Mouse (Mus musculus) ovary, adult 10 weeks (tissue): Measurements from ENCODE around the gene Tmc3. TPM values are rescaled to one million over a fixed set of nuclear protein-coding genes. Genes with fewer than 3 reads are reported as not detected.

ENCODE experiments used
- polyA plus RNA-seq: library from polyadenylated mRNA; stranded (reverse); fragments of 350-450 nt; fragmentation: Illumina TruSeq; extraction: RNeasy Lipid Tissue Mini Kit (QIAGEN cat#74804); gene quantifications from one replicate; pipeline ENCODE4 v1.2.3, GENCODE M21; 2014

Gene Tmc3
- polyA plus RNA-seq: 0.26 TPM

DNA sequence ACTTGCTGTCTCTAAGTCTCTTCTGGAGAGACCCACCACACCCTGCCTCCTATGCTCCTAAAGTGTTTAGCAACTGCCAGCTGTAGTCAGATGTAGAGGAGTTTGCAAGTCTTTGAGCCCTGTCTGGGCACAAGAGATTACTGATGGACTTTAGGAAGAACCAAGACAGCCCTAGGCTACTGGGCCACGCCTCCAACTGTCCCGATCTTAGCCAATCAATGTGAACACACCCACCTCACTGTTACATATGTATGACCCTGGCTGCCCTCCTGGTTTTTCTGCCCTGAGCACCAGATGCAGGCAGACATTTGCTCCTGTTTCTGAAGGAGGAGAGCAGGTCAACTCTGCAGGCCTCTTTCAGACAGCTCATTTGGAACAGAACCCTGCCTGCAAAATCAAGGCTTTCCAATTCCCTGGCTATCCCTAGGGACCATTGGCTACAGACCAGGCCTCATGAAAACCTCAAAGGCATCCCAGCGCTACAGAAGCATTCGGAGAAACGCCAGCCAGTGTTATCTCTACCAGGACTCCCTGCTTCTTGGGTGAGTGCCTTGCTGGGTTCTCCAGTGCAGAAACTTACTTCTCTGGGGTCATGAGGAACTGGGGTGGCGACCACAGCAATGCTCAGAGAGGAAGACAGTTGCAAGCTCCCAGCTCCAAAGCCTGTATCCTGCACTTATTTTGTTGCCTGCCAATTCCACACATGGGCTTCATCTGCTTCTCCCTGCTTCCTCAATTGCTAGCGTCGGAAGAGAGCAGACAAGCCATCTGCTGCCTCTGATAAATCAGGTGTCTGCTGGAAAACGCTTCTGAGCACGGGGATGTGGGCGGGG, at the start of gene Tmc3:
TSS of gene Tmc3 (plus strand) at position 289 of the 833 bp plus-strand sequence.

DNA sequence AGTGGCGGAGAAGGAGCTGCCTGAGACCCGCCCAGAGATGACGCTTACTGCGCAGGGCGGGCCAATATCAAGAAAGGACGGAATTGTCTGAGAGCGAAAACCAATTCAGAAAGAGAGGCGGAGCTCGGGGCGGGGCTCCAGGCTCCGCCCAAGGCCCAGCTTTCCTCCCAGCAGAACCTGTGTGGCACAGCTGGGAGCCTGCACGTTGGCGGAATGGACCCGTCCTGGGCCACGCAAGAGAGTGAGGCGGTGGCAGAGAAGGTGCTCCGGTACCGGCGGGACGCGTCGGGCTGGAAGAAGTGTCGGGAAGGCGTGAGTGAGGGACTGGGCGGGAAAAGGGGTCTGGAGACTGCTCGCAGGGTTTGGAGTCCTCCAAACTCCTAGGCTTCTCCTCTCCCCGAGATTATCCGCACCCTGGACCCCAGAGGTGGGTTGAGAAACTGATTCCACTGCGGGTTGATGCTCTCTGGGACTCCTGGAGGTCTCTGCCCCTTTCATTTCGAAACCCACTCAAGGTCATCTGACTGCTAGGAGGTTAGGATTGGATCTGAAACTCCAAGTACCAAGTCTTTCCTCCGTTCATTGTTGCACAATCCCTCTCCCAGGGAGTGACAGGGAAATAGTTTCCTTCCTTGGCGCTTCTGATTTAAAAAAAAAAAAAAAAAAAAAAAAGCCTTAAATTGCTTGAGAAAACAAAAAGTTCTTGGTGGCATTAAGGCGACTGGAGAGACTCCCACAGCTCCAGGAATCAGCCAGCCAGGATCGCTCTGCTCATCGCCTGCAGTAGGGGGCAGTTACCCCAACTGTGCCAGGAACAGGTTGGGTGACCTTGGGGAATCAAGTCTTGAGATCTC, 47.3 kb downstream of the Tmc3 start, which contains the start of gene Stard5:
TSS of gene Stard5 (plus strand) at position 132 of the 854 bp plus-strand sequence.

Other genes starting within 250 kb of the Tmc3 start
- 27.4 TPM for gene Stard5, start 47.0 kb downstream of the Tmc3 start, polyA plus RNA-seq
- gene Il16, start 160.8 kb downstream of the Tmc3 start, polyA plus RNA-seq: 2.0 TPM
- 6.8 TPM for gene Cfap161, start 210.0 kb downstream of the Tmc3 start, polyA plus RNA-seq